Mouse (Mus musculus): ENCODE data around the gene Ppp1r14a.

Gene Ppp1r14a

DNA sequence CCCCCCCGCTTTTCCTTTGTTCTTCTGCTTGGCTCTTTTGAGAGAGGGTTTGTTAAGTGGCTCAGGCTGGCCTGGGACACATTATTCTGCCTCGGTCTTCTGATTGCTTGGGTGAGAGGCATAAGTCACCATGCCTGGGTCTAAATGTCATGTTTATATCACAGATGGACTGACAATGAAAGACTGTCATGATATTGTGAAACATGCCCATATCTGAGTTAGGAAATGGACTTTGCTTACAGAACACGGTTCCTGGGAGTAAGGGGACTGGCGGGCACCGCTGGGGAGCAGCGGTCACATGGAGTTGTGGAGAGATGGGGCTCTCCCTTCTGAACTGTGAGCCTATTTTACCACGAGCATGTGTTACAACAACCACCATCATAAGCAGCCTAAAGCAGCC is 45.0 kb downstream of the Ppp1r14a start:
- no peak for DNase-seq (ENCODE audit: low spot score)

DNA sequence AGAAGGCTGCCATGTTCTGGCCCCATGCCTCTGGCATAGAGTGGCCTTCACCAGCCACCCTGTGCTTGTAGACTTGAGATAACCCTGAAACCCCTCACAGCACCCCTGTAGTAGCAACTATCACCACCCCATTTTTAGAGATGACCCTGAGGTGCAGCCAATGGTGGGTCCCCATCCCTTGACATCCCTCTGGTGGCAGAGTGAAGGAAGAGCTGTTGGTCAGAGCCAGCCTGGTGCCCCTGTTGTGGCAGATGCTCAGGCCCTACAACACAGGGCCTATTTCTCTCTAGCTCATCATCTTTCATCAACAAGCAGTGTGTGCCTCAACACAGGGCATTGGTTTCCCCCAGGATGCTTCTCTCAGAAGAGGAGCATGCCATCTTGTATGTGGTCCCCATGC is 46.2 kb downstream of the Ppp1r14a start:
- no peak for DNase-seq (ENCODE audit: low spot score)

DNA sequence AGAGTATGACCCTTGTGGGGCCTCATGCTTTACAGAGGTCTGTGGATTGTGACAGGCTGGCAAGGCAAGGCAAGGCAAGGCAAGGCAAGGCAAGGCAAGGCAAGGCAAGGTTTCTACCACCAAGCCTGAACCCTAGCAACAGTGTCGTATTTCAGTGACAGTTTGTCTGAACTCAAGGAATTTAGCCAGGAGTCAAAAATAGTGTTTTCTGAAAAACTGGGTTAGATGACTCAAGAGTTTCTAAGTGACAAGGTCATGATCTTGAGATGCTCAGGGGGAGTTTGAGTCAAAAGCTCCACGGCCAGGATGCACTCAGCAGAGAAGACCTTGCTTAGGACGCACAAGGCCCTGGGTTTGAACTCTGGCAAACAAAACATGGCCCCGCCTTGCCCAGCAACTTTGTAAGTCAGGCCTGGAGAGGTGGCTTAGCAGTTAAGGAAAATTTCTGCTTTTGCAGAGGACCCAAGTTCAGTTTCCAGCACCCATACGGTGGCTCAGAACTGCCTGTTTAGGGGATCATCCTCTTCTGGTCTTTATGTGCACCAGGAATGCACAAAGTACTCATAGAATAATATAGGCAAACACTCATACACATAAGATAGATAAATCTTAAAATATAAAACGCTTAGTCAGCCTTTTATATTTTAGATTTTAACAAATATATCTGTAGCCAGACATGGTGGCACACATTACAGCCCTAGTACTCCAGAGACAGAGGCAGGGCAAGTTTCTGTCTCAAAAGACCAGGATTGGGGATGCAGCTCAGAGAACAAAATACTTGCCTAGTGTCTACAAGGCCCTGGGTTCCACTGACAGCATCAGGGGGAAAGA is 46.9 kb downstream of the Ppp1r14a start:
- DNase-seq (ENCODE audit: low spot score), result no peak

DNA sequence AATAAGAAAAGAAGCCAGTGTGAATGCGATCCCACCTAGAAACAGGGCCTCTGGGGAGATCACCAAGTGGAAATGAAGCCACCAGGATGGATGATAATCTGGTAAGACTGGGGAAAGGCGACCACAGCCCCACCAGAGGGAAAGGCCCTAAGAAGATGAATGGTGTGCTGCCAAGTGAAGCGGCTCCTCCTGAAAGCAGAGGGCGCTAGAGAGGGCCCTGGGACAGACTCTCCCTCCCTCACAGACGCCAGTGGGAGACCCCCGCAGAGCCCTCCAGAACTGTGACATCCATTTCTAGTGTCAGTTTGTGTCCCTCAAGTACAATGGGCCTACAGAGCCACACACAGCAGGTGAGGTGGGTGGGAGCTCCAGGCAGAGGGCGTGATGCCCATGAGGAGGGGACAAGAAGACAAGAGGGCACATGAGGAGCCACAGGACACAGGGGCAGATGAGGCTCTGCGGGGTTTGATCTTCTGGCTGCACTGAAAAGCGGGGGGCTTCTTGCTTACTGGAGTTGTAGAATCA is 47.7 kb downstream of the Ppp1r14a start:
- no peak for DNase-seq (ENCODE audit: low spot score)

DNA sequence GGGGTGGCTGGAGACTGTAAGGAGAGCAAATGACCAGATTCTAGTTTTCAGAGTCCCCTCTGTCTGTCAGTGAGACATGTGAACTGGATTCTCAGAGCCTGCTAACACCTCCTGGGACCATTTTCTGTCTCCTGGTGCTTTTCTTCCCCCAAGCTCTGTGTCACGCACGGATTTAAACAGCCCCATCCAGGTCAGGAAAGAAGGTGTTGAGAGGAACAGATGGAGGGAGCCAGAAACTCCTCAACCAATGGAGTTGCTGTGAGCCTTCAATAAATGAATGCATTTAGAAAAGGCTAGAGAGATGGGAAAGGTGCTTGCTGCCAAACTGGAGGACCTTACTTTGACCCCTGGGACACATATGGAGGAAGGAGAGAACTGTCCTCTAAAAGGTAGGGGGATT is 48.7 kb downstream of the Ppp1r14a start:
- DNase-seq (ENCODE audit: low spot score), result no peak

DNA sequence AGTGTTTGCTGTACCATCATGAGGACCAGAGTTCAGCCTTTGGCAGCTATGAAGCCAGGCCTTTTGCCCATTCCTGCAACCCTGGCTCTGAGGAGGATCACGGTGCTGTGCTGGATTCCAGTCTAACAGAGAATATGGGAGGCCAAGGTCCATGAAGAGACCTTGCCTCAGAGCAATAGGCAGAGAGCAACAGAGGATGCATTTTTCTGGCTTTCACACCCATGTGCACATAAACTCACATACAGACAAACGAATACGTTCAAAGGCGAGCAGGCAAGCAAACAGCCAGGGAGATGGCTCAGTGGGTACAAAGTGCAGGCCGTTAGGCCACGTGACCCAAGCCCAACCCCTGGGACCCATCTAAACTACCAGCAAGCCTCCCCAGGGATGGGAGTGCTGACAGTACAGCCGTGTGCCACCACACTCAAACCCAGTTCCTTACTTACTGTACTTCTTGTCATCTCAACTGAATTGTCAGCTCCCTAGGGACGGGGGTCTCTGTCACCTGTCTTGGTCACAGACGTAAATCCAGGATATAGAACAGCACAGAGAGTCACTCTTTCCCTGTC is 49.3 kb downstream of the Ppp1r14a start:
- DNase-seq (ENCODE audit: low spot score), result no peak

DNA sequence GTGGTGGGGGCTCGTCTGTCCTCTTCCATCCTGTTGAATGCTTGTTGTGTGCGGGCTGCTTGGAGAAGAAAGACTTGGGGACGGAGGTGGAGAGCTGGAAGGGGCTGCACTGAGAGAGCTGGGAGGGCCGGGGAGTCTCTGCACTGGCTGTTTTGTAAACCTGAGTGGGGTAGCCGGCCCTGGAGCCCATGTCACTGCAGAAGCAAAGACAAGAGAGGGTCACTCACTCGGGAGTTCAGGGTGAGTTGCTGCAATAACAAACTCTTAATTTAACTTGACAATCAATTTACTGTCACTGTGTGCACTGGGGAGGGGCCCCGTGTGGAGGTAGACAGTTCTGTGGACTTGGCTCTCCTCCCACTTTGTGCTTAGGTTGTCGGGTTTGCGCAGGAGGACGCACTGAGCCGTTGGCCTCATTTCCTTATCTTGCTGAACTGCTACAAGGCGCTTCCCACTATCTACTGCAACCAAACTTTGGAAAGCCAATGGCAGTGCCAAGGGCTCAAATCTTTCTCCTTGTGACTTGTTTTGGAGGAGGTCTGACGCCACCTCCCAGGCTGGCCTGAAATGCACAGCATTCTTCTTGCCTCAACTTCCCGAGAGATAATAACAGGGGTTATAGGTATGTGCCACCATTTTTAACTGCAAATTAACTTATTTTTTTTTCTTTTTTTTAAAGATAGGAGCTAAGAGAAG is 50.0 kb downstream of the Ppp1r14a start:
- no peak for DNase-seq (ENCODE audit: low spot score)

DNA sequence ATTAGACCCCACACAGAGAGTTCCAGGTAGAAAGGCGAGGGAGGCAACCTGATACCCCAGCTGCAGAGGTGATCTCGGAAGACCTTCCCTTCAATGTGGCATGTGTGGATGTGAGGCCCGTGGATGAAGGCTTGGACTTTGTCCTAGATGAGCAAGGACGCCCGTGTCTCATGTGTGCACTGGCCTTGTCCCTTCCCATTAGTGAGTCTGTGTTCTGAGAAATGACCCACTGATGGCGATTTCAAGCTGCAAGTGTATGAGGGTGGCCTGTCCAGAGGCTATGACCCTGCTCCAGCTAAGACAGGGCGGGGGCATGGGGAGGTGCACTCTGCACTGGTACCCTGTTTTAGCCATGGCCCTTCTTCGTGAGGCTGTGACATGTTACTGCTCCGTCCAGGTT is 51.1 kb downstream of the Ppp1r14a start:
- no peak for DNase-seq (ENCODE audit: low spot score)

DNA sequence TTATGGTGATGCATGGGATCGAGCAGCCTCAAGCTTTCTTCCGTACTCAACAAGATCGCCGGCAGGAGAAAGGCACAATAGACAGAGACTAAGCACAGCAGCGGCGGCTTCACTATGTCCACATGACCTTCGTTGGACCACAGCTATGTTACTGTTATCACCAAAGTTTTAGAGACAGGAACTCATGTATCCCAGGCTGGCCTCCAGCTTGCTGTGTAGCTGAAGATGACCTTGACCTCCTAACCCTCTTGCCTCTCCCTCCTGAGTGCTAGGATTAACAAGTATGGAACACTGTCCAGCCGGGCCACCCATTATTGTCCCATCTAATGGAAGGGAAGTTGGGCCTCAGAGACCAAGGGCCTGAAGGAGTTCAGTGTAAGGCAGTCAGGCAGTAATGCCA is 51.7 kb downstream of the Ppp1r14a start:
- DNase-seq (ENCODE audit: low spot score), result no peak

DNA sequence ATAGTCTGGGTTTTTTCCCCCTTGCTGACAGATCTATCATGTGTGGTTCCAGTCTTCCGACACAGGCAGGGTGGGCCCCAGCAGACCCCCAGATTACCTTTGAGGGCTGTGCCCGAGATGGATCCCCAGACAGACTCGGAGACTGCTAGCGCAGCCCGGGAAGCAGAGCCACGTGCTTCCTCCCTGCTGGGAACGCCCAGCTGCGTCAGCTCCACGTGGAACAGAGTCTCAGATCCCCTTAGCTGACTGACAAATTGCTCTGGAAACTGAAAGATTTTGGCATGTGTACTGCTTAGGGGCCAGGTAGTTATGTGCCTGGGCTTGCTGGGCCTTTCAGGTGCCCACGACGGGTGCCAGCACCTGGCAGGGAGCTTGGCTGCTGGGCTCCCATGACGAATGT is 52.6 kb downstream of the Ppp1r14a start:
- no peak for DNase-seq (ENCODE audit: low spot score)

DNA sequence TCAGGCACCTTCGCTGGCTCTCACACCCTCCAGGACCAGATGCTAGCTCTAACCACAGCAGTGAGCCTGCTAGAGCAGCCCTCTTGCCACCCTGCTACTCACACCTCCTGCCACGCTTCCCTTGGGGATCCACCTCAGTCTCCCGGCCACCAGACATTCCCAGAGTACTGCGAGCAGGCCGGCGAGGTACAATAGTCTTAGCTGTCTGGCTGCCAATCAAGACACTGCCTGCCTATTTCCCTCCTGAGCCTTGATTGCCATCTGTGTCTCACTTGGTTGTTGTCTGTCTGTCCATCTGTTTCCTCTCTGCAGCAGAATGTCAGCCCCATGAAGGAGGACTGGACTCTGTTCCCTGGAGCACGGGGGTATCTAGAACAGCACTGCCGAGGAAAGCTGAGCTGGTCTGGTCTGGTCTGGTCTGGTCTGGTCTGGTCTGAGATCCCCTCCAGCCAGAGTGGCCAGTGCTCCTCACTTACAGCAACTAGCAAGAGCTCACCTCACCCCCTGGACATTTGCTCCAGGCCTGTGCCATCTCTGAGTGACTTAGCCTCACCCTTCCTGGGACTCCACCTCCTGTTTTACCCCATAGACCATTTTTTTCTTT is 53.5 kb downstream of the Ppp1r14a start:
- no peak for DNase-seq (ENCODE audit: low spot score)
